Mouse (Mus musculus) liver, postnatal 0 days (tissue): ENCODE measurements around the gene Emilin1.

Experiments used
- CTCF ChIP-seq: sonication (generic); IDR thresholded peaks from 2 replicates; pipeline ENCODE4 v1.5.1; 2016; ENCODE audit warnings: antibody characterized with exemption, low read depth
- EP300 ChIP-seq: IDR thresholded peaks from 2 replicates; pipeline ENCODE4 v1.6.1; 2016; ENCODE audit warnings: antibody characterized with exemption, low read depth, mild to moderate bottlenecking

- TF ChIP-seq CTCF, result no peak
- no peak for TF ChIP-seq EP300
These were observed 966 bp downstream of the Emilin1 start for GRCm38 (mm10) chr5:30914101-30914635.
